Mouse (Mus musculus): Measurements from ENCODE around the gene Enkd1.

- TF ChIP-seq POLR2A (IDR thresholded peaks at IDR 0.05; ENCODE audit: low read depth, low read length) = no peak
- no peak for TF ChIP-seq CTCF (conservative IDR thresholded peaks at IDR 0.05; ENCODE audit: insufficient read depth, insufficient read length, low read depth, low read length)
Observed at GRCm38 (mm10) chr8:105697196-105697780, 10.7 kb downstream of the Enkd1 start.

Data from kidney, adult 2 months (tissue).